Mouse (Mus musculus) kidney, postnatal 0 days (tissue): Measurements from ENCODE around the gene Pappa. TPM values are rescaled to one million over a fixed set of nuclear protein-coding genes. Genes with fewer than 3 reads are reported as not detected.

ENCODE experiments used
- ATAC-seq: fragments of 200-750 bp; cut with Nextera tagmentation; replicated peaks from 2 replicates; pipeline ENCODE4 v1.8.0; 2017; ENCODE audit warnings: low read depth, moderate number of reproducible peaks, moderate TSS enrichment, moderate library complexity; ENCODE audit not compliant: low FRiP score
- DNase-seq: peaks from one replicate; pipeline ENCODE4 v3.0.0-alpha.2; 2016; ENCODE audit warnings: low spot score
- H3K27ac ChIP-seq: fragments of 300-500 bp; sonication (generic); 2 replicates; pipeline ENCODE4 v1.5.1; 2014; ENCODE audit warnings: mild to moderate bottlenecking
- H3K27me3 ChIP-seq: fragments of 300-500 bp; sonication (generic); 2 replicates; pipeline ENCODE4 v1.6.1; 2014; ENCODE audit warnings: low read length, mixed read lengths; ENCODE audit not compliant: insufficient read depth
- H3K36me3 ChIP-seq: fragments of 300-500 bp; sonication (generic); 2 replicates; pipeline ENCODE4 v1.6.1; 2014; ENCODE audit warnings: low read length, mixed read lengths; ENCODE audit not compliant: insufficient read depth
- H3K4me1 ChIP-seq: fragments of 300-500 bp; sonication (generic); replicated peaks from 2 replicates; pipeline ENCODE4 v1.6.1; 2014; ENCODE audit warnings: antibody characterized with exemption, low read length, mixed read lengths; ENCODE audit not compliant: insufficient read depth
- H3K4me2 ChIP-seq: fragments of 300-500 bp; sonication (generic); 2 replicates; pipeline ENCODE4 v1.6.1; 2014; ENCODE audit warnings: mild to moderate bottlenecking, low read length, moderate library complexity, mixed read lengths
- H3K4me3 ChIP-seq: fragments of 300-500 bp; sonication (generic); replicated peaks from 2 replicates; pipeline ENCODE4 v1.5.1; 2014; ENCODE audit warnings: low read depth, low read length
- H3K9ac ChIP-seq: fragments of 300-500 bp; sonication (generic); 2 replicates; pipeline ENCODE4 v1.6.1; 2014; ENCODE audit warnings: low read depth, low read length
- H3K9me3 ChIP-seq: fragments of 300-500 bp; sonication (generic); replicated peaks from 2 replicates; pipeline ENCODE4 v1.6.1; 2016; ENCODE audit warnings: low read length, inconsistent platforms, mixed read lengths
- CTCF ChIP-seq: IDR thresholded peaks from 2 replicates; pipeline ENCODE4 v1.5.1; 2016; ENCODE audit warnings: antibody characterized with exemption, low read depth, mild to moderate bottlenecking, moderate library complexity
- WGBS: fragments of 180-500 bp; shearing (Covaris S2); extraction: QIAGEN DNeasy Blood & Tissue Kit; methylation state at CpG from one replicate; pipeline ENCODE4 v1.1.7; 2014; 5-methylcytosine and 5-hydroxymethylcytosine counted together
- polyA plus RNA-seq: library from polyadenylated mRNA; unstranded; fragments of >200 nt; fragmentation: Nextera tagmentation; extraction: Ambion mirVana; gene quantifications from 2 replicates; pipeline ENCODE4 v1.2.1, GENCODE M21; 2015

The Pappa gene
- 1.5 and 1.7 TPM in 2 replicates for polyA plus RNA-seq

- H3K4me2 ChIP-seq: peak within 1 kb of the TSS; percentile 65
- H3K36me3 ChIP-seq: no peaks in the 10 kb centered on the region
- H3K9ac ChIP-seq: peak within 1 kb of the TSS; percentile 74
- H3K27ac ChIP-seq: peak within 1 kb of the TSS; percentile 84; the same call in 1 of the 2 replicates
- peak within 1 kb of the TSS; percentile 60 for H3K4me3 ChIP-seq
- 0% methylated on average over 16 of the region's 16 CpGs for WGBS
- ATAC-seq: no peak
- peak; percentile 57 for DNase-seq
- no peak for TF ChIP-seq CTCF
- no peaks in the 10 kb centered on the region for H3K27me3 ChIP-seq
- H3K4me1 ChIP-seq: peaks cover 7% of the 10 kb centered on the region; the same call in 1 of the 2 replicates
- H3K9me3 ChIP-seq: no peaks in the 10 kb centered on the region
Observed at GRCm38 (mm10) chr4:65123741-65124224, at the start of gene Pappa. TSS of gene Pappa (plus strand) at chr4:65124174.

DNA sequence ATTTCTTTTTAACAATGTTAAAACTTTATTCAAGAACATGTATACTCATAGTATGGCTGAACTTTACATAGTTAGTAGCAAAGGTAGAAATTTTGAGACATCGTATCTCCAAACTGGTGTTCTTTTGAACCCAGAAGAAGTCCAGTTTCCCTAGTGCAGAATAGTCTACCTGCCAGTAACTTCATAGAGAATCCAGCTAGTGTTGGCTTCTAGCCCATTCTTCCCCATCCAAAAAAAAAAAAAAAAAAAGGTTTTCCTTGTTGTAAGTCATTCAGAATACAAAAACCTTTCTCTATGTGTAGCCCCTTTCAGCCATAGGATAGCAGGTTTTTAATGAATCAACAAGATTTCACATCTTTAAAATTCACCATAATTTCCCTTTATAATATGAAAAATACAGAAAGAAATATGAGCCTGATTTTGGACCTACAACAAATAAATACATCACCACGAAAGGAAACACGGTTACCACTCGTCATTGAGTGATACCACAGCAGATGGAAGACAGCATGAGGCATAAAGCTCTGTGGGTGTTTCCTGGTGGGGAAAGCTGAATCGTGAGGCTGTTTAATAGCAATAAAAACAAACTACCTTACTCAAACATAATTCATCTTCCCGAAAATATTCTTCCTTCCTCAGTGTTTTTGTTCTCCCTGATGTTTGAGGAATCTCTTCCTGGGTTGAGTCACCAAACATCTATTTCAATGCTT is 45.9 kb upstream of the Pappa start:
- no peak for TF ChIP-seq CTCF
- Histone ChIP-seq H3K27me3 (no peaks in the 10 kb centered on the region), H3K36me3 (no peaks in the 10 kb centered on the region), H3K9ac (no peak overlapping the region), H3K4me1 (no peaks in the 10 kb centered on the region), H3K4me2 (no peak overlapping the region), H3K9me3 (no peaks in the 10 kb centered on the region), H3K27ac (no peak overlapping the region), H3K4me3 (no peak overlapping the region)
- WGBS: 75% methylated on average over 6 of the region's 6 CpGs
- ATAC-seq (no peak), DNase-seq (no peak)

- no peak for TF ChIP-seq CTCF
- Histone ChIP-seq H3K27me3 (no peaks in the 10 kb centered on the region), H3K9me3 (no peaks in the 10 kb centered on the region), H3K4me2 (no peak overlapping the region), H3K36me3 (no peaks in the 10 kb centered on the region), H3K27ac (no peak overlapping the region), H3K4me1 (no peaks in the 10 kb centered on the region), H3K4me3 (no peak overlapping the region), H3K9ac (no peak overlapping the region)
- no peak for ATAC-seq
- WGBS: 87% methylated on average over 1 of the region's 1 CpGs
- no peak for DNase-seq
Observed at GRCm38 (mm10) chr4:65086864-65087263, 37.1 kb upstream of the Pappa start.

DNA sequence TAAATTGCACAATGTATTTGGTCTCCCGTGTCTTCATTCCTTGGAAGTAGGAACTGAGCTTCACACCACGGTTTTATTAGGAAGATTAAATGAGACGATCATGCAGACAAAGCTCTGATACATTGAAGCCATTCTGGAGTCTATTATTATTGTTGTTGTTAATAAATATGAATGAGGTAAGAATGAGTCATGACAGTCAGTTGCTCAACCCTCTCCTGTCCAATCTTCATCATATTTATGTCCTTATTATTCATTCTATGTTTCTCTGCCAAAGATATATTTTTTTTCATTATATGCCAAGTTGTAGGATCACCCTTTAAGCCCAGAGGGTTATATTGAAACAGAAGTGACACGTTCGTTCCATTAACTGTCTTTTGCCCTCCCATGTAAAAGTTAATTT is 36.4 kb upstream of the Pappa start:
- Histone ChIP-seq H3K9ac (no peak overlapping the region), H3K4me2 (no peak overlapping the region), H3K27me3 (no peaks in the 10 kb centered on the region), H3K4me3 (no peak overlapping the region), H3K27ac (no peak overlapping the region), H3K36me3 (no peaks in the 10 kb centered on the region), H3K4me1 (no peaks in the 10 kb centered on the region), H3K9me3 (no peaks in the 10 kb centered on the region)
- no peak for DNase-seq
- no peak for ATAC-seq
- no peak for TF ChIP-seq CTCF
- 86% methylated on average over 5 of the region's 5 CpGs for WGBS

DNA sequence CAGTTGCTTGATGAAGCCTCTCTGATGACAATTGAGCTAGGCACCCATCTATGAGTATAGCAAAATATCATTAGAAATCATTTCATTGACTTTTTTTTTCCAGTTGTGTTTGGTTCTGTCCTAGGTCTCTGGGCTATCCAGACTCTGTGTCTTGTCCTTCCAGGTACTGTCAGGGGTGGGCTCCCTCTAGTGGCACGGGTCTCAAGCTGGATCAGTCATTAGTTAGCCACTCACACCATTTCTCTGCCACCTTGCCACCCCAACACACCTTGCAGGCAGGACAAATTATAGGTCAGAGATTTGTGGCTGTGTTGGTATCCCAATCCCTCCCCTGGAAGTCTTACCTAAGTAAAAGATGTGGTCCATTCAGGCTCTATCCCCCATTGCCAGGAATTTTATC is 31.8 kb upstream of the Pappa start:
- Histone ChIP-seq H3K4me3 (no peak overlapping the region), H3K9me3 (no peaks in the 10 kb centered on the region), H3K27ac (no peak overlapping the region), H3K27me3 (no peaks in the 10 kb centered on the region), H3K4me1 (no peaks in the 10 kb centered on the region), H3K4me2 (no peak overlapping the region), H3K36me3 (no peaks in the 10 kb centered on the region), H3K9ac (no peak overlapping the region)
- peak; percentile 70 for TF ChIP-seq CTCF
- DNase-seq (peak; percentile 30), ATAC-seq (no peak)
- WGBS: 4% methylated on average over 1 of the region's 1 CpGs

DNA sequence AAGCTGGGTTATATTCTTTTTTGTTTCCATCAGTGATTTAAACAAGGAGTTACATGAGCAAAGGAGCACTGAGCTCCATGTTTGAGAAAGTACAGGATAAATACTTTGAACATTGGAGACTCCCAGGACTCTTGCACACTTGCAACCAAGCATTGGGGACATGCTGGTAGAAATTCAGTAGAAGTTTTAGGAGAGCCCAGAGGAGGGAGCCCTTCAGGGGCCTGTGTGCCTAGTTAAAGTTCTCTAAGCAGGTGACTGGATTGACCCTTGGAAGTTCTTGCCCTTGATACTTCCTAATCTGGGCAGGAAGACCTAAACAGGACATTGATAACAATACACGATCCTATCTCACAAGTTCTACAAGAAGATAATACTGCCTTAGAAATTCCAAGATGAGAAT is 3.6 kb upstream of the Pappa start:
- ATAC-seq (no peak), DNase-seq (peak; percentile 7)
- no peak overlapping the region for H3K4me2 ChIP-seq
- H3K27me3 ChIP-seq: no peaks in the 10 kb centered on the region
- no peak overlapping the region for H3K9ac ChIP-seq
- peak; percentile 51 for TF ChIP-seq CTCF
- WGBS: 57% methylated on average over 1 of the region's 1 CpGs
- 0 out of 2 replicates have a peak, but pooled peaks cover 2% of the 10 kb centered on the region for H3K4me1 ChIP-seq
- H3K4me3 ChIP-seq: no peak overlapping the region
- no peaks in the 10 kb centered on the region for H3K9me3 ChIP-seq
- no peak overlapping the region for H3K27ac ChIP-seq
- no peaks in the 10 kb centered on the region for H3K36me3 ChIP-seq
